Mouse (Mus musculus) gastrocnemius, adult 2 months (tissue): ENCODE data around the gene Ttc28. TPM values are rescaled to one million over a fixed set of nuclear protein-coding genes. Genes with fewer than 3 reads are reported as not detected.
A peak's percentile ranks its signal among the peaks of the same experiment; 100 is the strongest.

ENCODE experiments used
- DNase-seq: peaks from one replicate; pipeline ENCODE4 v3.0.0; 2022
- H3K27ac ChIP-seq: fragments of 200-600 bp; 2 replicates; pipeline ENCODE4 v1.8.1; 2022; ENCODE audit warnings: mild to moderate bottlenecking
- H3K4me3 ChIP-seq: fragments of 200-600 bp; 2 replicates; pipeline ENCODE4 v1.8.1; 2022; ENCODE audit warnings: mild to moderate bottlenecking, moderate library complexity
- CTCF ChIP-seq: fragments of 200-600 bp; IDR thresholded peaks from 2 replicates; pipeline ENCODE4 v1.8.1; 2022; ENCODE audit warnings: antibody characterized with exemption, mild to moderate bottlenecking, moderate library complexity
- intact Hi-C: fragments of 180-260 bp; cut with DNase I; formaldehyde crosslinking; loops from one replicate; pipeline ENCODE4 v1.15.1; 2025
- total RNA-seq, 2 experiments: library from RNA; stranded (reverse); gene quantifications; 2 replicates each; pipeline ENCODE4 v1.2.3; 2021

The Ttc28 gene
- total RNA-seq, 2 experiments from 2014 or later, result 11.9 to 16.6 TPM

DNA sequence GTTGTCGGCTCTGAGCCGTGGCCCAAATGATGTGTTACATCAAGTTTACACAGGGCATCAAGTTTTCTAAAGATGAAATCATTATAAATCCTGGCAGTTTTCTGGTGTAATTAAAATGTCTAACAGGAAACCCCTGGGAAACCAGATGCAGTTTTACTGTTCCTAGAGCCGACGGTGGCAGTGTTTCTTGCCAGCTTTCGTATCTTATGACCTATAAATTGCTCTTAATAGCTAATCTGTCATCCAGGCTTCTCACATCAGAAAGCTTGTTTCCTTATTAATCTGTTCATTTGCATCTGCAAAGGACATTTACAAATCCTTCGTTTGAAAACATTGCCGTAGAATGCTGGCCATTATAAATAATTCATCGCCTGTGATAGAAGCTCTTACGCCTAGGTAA, 296.2 kb downstream of the Ttc28 start:
- Histone ChIP-seq H3K4me3 (peak overlapping the region; percentile 50), H3K27ac (peak overlapping the region; percentile 49)
- intact Hi-C loops, result no loop called here
- DNase-seq, result no peak
- TF ChIP-seq CTCF, result no peak

- peak overlapping the region; percentile 32; the same call in 1 of the 2 replicates for H3K27ac ChIP-seq
Measured at GRCm38 (mm10) chr5:111176441-111176840, 296.8 kb downstream of the Ttc28 start.

GRCm38 (mm10) chr5:111178324-111179076, 298.9 kb downstream of the Ttc28 start:
- intact Hi-C loops, result no loop called here
- peak; percentile 60 for DNase-seq
- TF ChIP-seq CTCF, result no peak
- H3K27ac ChIP-seq, result peak overlapping the region; percentile 83
- H3K4me3 ChIP-seq, result peak overlapping the region; percentile 59

More at GRCm38 (mm10) chr5:111176441-111176840, 296.8 kb downstream of the Ttc28 start:
- no peak overlapping the region for H3K4me3 ChIP-seq
- no peak for DNase-seq
- no peak for TF ChIP-seq CTCF
- intact Hi-C loops, result no loop called here

GRCm38 (mm10) chr5:111179651-111180050, 300.0 kb downstream of the Ttc28 start:
- no peak overlapping the region for H3K4me3 ChIP-seq
- intact Hi-C loops, result no loop called here
- H3K27ac ChIP-seq, result peak overlapping the region; percentile 83
- no peak for TF ChIP-seq CTCF
- DNase-seq, result no peak

GRCm38 (mm10) chr5:111180091-111181053, 300.8 kb downstream of the Ttc28 start:
- peak overlapping the region; percentile 83; the same call in 1 of the 2 replicates for H3K27ac ChIP-seq
- no peak for TF ChIP-seq CTCF
- DNase-seq, result no peak
- no peak overlapping the region for H3K4me3 ChIP-seq
- intact Hi-C loops, result no loop called here

DNA sequence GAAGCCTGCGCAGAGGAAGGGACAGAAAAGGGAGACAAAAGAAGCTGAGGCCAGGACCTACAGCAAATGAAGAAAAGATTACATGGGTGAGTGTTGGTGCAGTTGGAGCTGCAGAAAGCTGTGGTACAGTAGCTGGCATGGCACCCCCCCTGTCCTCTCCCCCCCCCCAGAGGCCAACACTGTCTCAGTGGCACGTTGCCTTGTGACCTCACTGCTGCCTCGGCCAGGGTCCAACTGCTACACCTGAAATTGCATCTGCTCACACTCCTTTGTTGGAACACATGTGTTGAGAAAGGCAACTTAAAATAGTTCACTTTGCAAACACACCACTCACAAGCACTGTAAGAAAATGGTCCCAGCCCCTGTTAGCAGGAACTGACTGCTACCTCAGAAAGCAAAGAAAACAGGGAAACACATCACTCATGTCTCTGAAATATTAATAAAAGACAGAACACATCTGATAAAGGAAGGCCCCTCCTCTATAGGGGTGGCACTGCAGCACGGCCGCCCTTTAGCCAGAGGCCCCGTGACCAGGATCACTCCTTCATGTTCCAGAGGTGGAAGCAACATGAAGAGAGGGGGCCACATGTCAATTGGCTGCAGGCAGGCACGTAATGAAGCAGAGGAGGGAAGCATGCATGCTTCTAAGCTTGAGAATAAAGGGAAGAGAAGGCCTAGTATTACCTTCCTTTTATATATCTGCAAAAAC, 301.8 kb downstream of the Ttc28 start:
- TF ChIP-seq CTCF, result no peak
- DNase-seq, result no peak
- intact Hi-C loops, result no loop called here
- Histone ChIP-seq H3K27ac (no peak overlapping the region), H3K4me3 (no peak overlapping the region)

- peak; percentile 34; the same call in 1 of the 2 replicates for TF ChIP-seq CTCF
- H3K4me3 ChIP-seq, result no peak overlapping the region
- no peak overlapping the region for H3K27ac ChIP-seq
- no peak for DNase-seq
- intact Hi-C loops, result no loop called here
Measured at GRCm38 (mm10) chr5:111186600-111186999, 307.0 kb downstream of the Ttc28 start.

DNA sequence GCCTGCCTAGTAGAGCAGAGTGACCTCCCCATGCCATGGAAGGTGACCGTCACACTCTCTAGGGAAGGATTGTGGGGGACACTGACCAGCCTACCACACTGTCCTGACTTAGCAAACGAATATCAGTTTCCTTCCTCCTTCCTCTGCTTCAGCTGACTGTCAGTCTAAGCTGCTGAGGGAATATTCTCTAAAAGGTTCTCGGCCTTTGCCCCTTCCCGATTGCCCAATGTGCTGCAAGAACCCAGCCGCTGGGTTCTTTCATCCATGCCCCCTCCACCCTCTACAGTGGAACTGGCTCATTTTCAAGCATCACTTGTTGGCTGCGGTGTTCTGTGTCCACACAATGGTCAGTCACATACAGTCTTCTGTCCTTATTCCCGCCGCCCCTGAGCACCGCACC, 312.4 kb downstream of the Ttc28 start:
- no peak overlapping the region for H3K4me3 ChIP-seq
- DNase-seq, result no peak
- intact Hi-C loops, result no loop called here
- no peak for TF ChIP-seq CTCF
- no peak overlapping the region for H3K27ac ChIP-seq

- intact Hi-C loops, result no loop called here
- no peak for DNase-seq
- no peak for TF ChIP-seq CTCF
- no peak overlapping the region for H3K4me3 ChIP-seq
- H3K27ac ChIP-seq, result no peak overlapping the region
Measured at GRCm38 (mm10) chr5:111194829-111195228, 315.2 kb downstream of the Ttc28 start.

- intact Hi-C loops, result no loop called here
- no peak overlapping the region for H3K4me3 ChIP-seq
- TF ChIP-seq CTCF, result no peak
- peak; percentile 69 for DNase-seq
- H3K27ac ChIP-seq, result peak overlapping the region; percentile 24
Measured at GRCm38 (mm10) chr5:111195488-111196485, 316.2 kb downstream of the Ttc28 start.

DNA sequence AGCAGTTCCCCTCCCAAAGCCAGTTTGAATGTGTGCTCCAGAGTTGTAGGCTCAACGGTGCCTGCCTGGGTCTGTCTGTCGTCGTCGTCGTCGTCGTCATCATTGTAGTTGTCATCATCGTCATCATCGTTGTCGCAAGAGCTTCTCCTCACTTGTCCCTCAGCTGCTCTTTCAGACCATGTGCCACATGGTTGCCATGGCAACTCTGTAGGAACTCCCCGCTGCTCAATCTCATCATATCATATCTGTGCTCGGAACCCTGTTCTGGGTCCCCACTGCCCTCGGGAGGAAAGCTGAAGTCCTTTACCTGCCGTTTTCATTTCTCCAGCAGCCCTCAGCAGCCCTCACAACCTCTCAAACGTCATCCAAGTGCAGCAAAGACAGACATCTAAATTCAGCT, 318.1 kb downstream of the Ttc28 start:
- TF ChIP-seq CTCF, result no peak
- intact Hi-C loops, result no loop called here
- Histone ChIP-seq H3K4me3 (no peak overlapping the region), H3K27ac (no peak overlapping the region)
- DNase-seq, result no peak
